Mouse (Mus musculus) left cerebral cortex, postnatal 36 days (tissue): ENCODE results near the gene Dnpep. TPM values are rescaled to one million over a fixed set of nuclear protein-coding genes. Genes with fewer than 3 reads are reported as not detected.

ENCODE experiments used
- DNase-seq, 2 experiments: peaks; one replicate each; pipeline ENCODE4 v3.0.0; 2021 to 2022; ENCODE audit warnings: low spot score in 2 of 2, mixed read lengths in 1 of 2
- intact Hi-C: fragments of 180-260 bp; cut with DNase I; formaldehyde crosslinking; loops from one replicate; pipeline ENCODE4 v1.15.1; 2025
- total RNA-seq, 2 experiments: library from RNA; stranded (reverse); gene quantifications; 2 replicates each; pipeline ENCODE4 v1.2.3; 2021

The Dnpep gene
- total RNA-seq, 2 experiments from 2014 or later, result 51.9 to 55.9 TPM

DNA sequence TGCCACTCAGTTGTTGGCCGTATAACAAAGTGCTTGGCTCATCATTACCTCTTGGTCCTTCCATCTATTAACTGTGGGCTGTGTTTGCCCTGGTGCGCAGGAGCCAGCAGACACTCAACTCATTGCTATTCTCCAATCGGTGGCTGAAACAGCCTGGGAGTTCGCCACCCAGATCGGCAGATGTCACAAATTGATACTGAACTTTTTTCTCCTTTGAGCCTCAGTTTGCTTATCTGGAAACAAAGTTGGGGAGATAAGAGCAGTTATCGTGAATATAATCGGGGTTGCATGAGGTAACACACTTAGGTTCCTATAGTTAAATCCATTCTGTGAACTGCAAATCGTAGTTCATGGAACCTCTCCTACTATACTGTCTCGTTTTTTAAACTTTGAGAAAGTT lies 19.3 kb upstream of the Dnpep start:
- no peak for DNase-seq
- intact Hi-C loops, result no loop called here

- DNase-seq, result no peak
- intact Hi-C loops, result no loop called here
Measured at GRCm38 (mm10) chr1:75336461-75336860, 18.7 kb upstream of the Dnpep start.

- intact Hi-C loops, result no loop called here
- DNase-seq, result no peak
Measured at GRCm38 (mm10) chr1:75331271-75331670, 13.5 kb upstream of the Dnpep start.

DNA sequence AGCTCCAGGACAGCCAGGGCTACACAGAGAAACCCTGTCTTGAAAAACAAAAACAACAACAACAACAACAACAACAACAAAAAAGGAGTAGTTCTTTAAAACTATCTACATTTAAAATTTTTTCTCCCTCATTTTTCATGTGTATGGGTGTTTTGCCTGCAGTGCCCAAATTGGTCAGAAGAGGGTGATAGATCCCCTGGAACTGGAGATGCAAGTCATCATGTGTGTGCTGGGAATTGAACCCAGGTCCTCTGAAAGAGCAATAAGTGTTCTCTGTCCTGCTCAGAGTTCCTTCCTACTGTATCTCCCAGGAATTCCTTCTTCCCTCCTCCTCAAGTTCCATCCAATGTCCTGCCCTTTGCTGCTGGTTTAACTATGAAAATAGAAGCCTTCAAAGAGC lies 9.7 kb upstream of the Dnpep start:
- intact Hi-C loops, result no loop called here
- DNase-seq, result no peak

DNA sequence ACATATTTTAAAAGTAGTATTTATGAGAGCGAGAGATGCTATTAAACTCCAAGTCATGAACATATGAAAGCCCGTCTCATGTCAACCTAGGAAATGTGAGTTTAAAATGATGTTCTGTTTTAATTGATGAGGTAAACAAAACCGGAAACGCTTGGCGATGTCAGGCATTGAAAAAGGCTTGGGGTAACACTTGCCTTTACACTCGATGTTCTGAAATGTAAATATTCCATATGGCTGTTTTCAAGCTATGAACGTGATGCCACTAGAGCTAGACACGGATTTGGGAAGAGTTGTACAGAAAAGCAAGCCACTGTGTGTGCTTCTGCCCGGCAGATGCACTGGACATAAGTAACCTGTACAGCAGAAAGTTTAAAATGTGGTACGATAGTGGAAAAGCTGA lies 1.4 kb upstream of the Dnpep start:
- intact Hi-C loops, result no loop called here
- DNase-seq, result no peak

GRCm38 (mm10) chr1:75318736-75319135 lies 946 bp upstream of the Dnpep start:
- intact Hi-C loops, result no loop called here
- DNase-seq, result no peak

GRCm38 (mm10) chr1:75318301-75318700 lies 511 bp upstream of the Dnpep start:
- no peak for DNase-seq
- intact Hi-C loops, result no loop called here

GRCm38 (mm10) chr1:75316861-75317240 lies 939 bp downstream of the Dnpep start:
- intact Hi-C loops, result no loop called here
- peak; percentile 65 to 74 for DNase-seq

- intact Hi-C loops, result no loop called here
- DNase-seq, result no peak
Measured at GRCm38 (mm10) chr1:75315456-75316365, 2.1 kb downstream of the Dnpep start.

DNA sequence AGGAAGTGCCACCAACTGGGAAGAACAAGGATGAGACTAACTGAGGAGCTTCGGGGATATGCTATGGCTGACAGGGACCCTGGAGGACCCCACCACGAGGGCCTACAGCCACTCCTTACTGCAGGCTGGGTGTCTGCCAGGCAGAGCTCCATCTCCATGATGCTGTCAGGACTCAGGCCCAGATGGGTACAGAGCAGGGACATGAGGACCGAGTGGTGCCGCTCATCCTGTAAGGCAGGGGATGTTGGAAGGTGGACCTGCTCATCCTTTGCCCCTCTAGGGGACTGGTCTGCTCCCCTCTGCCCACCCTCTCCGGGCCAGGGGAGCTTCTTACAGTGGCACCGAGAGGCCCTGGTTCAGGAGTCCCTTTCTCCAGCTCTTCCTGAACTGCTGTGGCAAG lies 2.8 kb downstream of the Dnpep start:
- DNase-seq, result no peak
- intact Hi-C loops, result no loop called here

GRCm38 (mm10) chr1:75311694-75312093 lies 6.1 kb downstream of the Dnpep start:
- DNase-seq, result no peak
- intact Hi-C loops, result no loop called here

DNA sequence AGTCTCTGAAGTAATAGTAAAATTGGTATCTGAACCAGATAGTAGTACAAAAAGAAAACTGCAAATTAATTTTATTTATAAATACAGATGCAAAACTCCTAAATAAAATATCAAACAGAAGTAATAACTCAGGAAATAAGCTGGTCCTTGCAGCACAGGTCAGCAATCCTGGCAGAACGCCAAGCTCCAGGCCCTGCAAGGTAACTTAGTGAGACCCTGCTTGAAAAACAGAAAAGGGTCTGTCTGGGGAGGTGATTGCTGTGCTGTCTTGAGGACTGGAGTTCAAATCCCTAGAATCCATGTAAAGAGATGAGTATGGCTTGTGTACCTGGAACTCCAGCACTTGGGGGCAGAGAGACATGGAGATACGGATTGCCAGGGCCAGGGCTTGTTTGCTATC lies 13.1 kb downstream of the Dnpep start:
- DNase-seq, result no peak
- intact Hi-C loops, result no loop called here

DNA sequence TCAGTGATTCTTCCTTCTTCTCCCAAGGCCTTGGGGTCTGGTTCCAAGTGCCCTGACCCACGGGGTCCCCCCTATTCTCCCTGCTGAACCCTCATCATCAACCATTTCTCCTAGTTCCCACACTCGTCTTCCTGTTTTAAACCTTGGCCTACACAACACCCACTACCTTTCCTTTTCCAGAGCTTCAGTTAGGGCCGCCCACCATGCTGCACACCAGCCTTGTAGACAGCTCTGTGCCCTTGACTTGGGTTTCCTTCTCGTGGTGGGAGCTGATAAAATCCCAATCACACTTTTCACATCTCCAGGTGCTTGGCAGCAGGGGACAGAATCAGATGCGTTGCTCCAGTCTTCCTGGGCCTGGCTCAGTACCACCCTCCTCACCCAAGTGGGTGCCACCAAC lies 23.5 kb downstream of the Dnpep start:
- peak in 1 of 2 experiments; percentile 49 for DNase-seq
- intact Hi-C loops, result no loop called here

DNA sequence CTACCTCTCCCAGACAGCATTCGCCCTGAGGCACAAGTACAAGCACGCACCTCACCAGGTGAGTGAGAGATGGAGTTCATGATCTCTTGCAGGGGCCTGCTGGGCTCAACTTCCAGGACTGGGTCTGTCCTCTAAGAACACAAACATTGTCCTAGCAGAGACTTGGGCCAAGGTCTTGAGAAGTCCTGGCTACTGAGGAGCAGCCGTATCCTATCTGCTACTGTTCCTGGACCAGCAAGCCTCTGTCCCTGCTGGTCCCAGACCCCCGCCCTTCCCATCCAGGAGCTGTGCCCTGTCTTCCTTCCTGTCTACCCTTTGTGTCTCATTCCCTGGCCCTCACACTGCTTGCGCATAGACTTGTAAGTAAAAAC lies 24.5 kb downstream of the Dnpep start:
- intact Hi-C loops, result no loop called here
- no peak for DNase-seq

GRCm38 (mm10) chr1:75292476-75293330 lies 25.1 kb downstream of the Dnpep start:
- intact Hi-C loops, result no loop called here

GRCm38 (mm10) chr1:75291321-75291720 lies 26.5 kb downstream of the Dnpep start:
- DNase-seq, result no peak
- intact Hi-C loops, result loop anchor here (2.0 kb wide), 2 partner anchors 29 to 37 kb away; no protein-coding TSS in a partner anchor

More at GRCm38 (mm10) chr1:75292476-75293330, 25.1 kb downstream of the Dnpep start:
- DNase-seq, result no peak

- intact Hi-C loops, result loop anchor here (2.0 kb wide), 2 partner anchors 28 to 36 kb away; no protein-coding TSS in a partner anchor
- DNase-seq, result no peak
Measured at GRCm38 (mm10) chr1:75290582-75290981, 27.2 kb downstream of the Dnpep start.

- DNase-seq, result peak in 1 of 2 experiments; percentile 13
- intact Hi-C loops, result loop anchor here (2.0 kb wide), 2 partner anchors 27 to 35 kb away; no protein-coding TSS in a partner anchor
Measured at GRCm38 (mm10) chr1:75289888-75290431, 27.8 kb downstream of the Dnpep start.

DNA sequence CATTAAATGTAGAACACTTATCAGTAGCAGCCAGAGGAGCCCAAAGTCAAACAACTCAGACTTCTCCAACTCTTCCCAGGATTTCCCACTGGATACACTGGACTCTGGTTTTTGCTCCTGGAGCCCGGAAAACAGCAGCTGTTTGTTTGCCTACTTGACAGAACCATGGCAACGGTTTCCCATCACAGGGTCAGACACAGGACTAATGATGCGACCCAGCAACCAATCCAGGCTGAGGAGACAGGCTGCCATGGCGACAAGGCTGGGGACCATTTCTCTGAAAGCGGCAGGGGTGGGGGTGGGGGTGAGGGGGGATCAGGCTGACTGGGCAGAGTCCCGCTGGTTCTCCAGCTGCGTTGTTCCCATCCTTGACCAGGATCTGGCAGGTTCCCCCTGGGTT lies 28.4 kb downstream of the Dnpep start:
- DNase-seq, result peak in 1 of 2 experiments; percentile 23
- intact Hi-C loops, result no loop called here

DNA sequence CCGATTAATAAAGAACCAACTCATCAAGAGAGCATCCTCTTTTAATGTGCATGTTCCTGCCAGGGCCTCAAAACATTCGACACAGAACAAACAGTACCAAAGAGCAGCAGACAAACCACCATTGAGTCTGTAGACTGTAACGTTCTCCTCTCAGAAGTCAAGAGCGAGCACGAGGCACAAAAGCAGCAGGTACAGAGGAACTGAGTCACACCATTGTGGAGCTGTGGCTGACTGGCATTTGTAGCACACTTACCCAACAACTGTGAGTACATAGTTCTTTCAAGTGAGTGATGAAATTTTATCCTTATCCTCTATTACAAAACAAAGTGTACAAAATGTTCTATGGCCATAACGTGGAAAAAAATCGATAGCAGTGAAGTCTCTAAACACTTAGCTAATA lies 32.9 kb downstream of the Dnpep start:
- no peak for DNase-seq
- intact Hi-C loops, result no loop called here
